Mouse (Mus musculus) ES-Bruce4 (cell line): ENCODE measurements at regions not wholly inside any gene's neighbourhood (a gene's known extent, or its start where the extent isn't known, plus 50 kb on each side); places are given as distances from the start of the nearest gene placed in this dataset.

Source experiments
- CTCF ChIP-seq: IDR thresholded peaks from one replicate; pipeline ENCODE4 v1.8.1; 2011; ENCODE audit warnings: low read depth, low read length
- POLR2A ChIP-seq: IDR thresholded peaks from one replicate; pipeline ENCODE4 v1.8.1; 2011; ENCODE audit warnings: low read length; ENCODE audit not compliant: insufficient read depth

GRCm38 (mm10) chr13:31189116-31189515, 215.1 kb downstream of the Gm5447 start:
- no peak for TF ChIP-seq POLR2A
- no peak for TF ChIP-seq CTCF
